Mouse (Mus musculus): ENCODE data around the gene Hs2st1. TPM values are rescaled to one million over a fixed set of nuclear protein-coding genes. Genes with fewer than 3 reads are reported as not detected.

The Hs2st1 gene
- polyA plus RNA-seq, 1 experiment, result 0.11 TPM

- Histone ChIP-seq H3K27me3 (ENCODE audit: control insufficient read depth) (no peaks in the 10 kb centered on the region), H3K4me3 (replicated peaks) (no peak overlapping the region), H3K4me1 (ENCODE audit: control insufficient read depth) (peaks cover 9% of the 10 kb centered on the region), H3K36me3 (ENCODE audit: control insufficient read depth) (no peaks in the 10 kb centered on the region), H3K9me3 (ENCODE audit: control insufficient read depth, low read length) (no peaks in the 10 kb centered on the region)
- no peak for TF ChIP-seq TAL1 (IDR thresholded peaks at IDR 0.05; ENCODE audit: low read length)
- no peak for TF ChIP-seq GATA1 (IDR thresholded peaks at IDR 0.05; ENCODE audit: low read length)
Observed at GRCm38 (mm10) chr3:144531023-144531422, 39.0 kb downstream of the Hs2st1 start.

DNA sequence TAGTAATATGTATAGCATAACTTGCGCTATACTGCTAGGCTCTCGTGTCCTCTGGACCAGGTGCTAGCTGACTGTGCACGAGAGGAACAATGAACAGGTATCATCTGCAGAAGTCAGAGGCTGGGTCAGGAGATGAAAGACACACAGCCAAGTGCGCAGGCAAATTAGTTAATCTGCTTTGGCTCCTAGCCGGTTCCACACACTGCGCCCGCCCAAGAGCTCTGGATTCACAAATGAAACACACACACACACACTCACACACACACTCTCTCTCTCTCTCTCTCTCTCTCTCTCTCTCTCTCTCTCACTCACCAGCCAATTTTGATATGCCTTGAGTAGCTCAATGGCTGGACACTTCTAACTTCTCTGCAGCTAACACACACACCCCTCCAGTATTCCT lies 42.1 kb downstream of the Hs2st1 start:
- Histone ChIP-seq H3K4me3 (replicated peaks) (no peak overlapping the region), H3K9me3 (ENCODE audit: control insufficient read depth, low read length) (no peaks in the 10 kb centered on the region), H3K4me1 (ENCODE audit: control insufficient read depth) (peaks cover 6% of the 10 kb centered on the region), H3K36me3 (ENCODE audit: control insufficient read depth) (no peaks in the 10 kb centered on the region), H3K27me3 (ENCODE audit: control insufficient read depth) (no peaks in the 10 kb centered on the region)
- TF ChIP-seq TAL1 (IDR thresholded peaks at IDR 0.05; ENCODE audit: low read length) (no peak), GATA1 (IDR thresholded peaks at IDR 0.05; ENCODE audit: low read length) (no peak)

GRCm38 (mm10) chr3:144519581-144520272 lies 50.3 kb downstream of the Hs2st1 start:
- Histone ChIP-seq H3K9me3 (ENCODE audit: control insufficient read depth, low read length) (no peaks in the 10 kb centered on the region), H3K27me3 (ENCODE audit: control insufficient read depth) (no peaks in the 10 kb centered on the region), H3K4me1 (ENCODE audit: control insufficient read depth) (peaks cover 4% of the 10 kb centered on the region), H3K4me3 (replicated peaks) (no peak overlapping the region), H3K36me3 (ENCODE audit: control insufficient read depth) (no peaks in the 10 kb centered on the region)
- no peak for TF ChIP-seq TAL1 (IDR thresholded peaks at IDR 0.05; ENCODE audit: low read length)
- TF ChIP-seq GATA1 (IDR thresholded peaks at IDR 0.05; ENCODE audit: low read length), result no peak

GRCm38 (mm10) chr3:144518917-144519316 lies 51.1 kb downstream of the Hs2st1 start:
- H3K36me3 ChIP-seq (ENCODE audit: control insufficient read depth), result no peaks in the 10 kb centered on the region
- no peaks in the 10 kb centered on the region for H3K27me3 ChIP-seq (ENCODE audit: control insufficient read depth)
- no peaks in the 10 kb centered on the region for H3K9me3 ChIP-seq (ENCODE audit: control insufficient read depth, low read length)
- peaks cover 4% of the 10 kb centered on the region for H3K4me1 ChIP-seq (ENCODE audit: control insufficient read depth)
- TF ChIP-seq GATA1 (IDR thresholded peaks at IDR 0.05; ENCODE audit: low read length) (no peak), TAL1 (IDR thresholded peaks at IDR 0.05; ENCODE audit: low read length) (no peak)
- no peak overlapping the region for H3K4me3 ChIP-seq (replicated peaks)

DNA sequence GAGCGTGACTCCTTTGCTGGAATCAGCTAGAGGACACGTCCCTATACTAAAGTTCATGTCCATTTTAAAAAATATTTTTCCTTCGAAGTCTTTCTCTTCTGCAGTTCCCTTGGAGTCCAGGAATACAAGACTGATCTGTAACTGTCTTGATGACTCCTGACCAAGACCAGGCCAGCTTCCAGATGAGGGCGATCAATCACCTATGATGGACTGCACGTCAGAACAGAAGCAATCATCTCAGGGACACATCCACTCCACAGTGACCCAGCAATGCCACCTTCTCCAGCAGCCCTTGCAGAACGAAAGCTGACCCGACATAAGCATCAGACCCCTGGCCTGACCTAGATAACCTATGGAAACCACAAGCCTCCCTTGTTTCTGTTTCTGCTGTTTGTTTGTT lies 54.7 kb downstream of the Hs2st1 start:
- H3K4me1 ChIP-seq (ENCODE audit: control insufficient read depth), result peaks cover 5% of the 10 kb centered on the region
- TF ChIP-seq TAL1 (IDR thresholded peaks at IDR 0.05; ENCODE audit: low read length) (no peak), GATA1 (IDR thresholded peaks at IDR 0.05; ENCODE audit: low read length) (no peak)
- H3K27me3 ChIP-seq (ENCODE audit: control insufficient read depth), result no peaks in the 10 kb centered on the region
- H3K36me3 ChIP-seq (ENCODE audit: control insufficient read depth), result no peaks in the 10 kb centered on the region
- no peak overlapping the region for H3K4me3 ChIP-seq (replicated peaks)
- H3K9me3 ChIP-seq (ENCODE audit: control insufficient read depth, low read length), result no peaks in the 10 kb centered on the region

DNA sequence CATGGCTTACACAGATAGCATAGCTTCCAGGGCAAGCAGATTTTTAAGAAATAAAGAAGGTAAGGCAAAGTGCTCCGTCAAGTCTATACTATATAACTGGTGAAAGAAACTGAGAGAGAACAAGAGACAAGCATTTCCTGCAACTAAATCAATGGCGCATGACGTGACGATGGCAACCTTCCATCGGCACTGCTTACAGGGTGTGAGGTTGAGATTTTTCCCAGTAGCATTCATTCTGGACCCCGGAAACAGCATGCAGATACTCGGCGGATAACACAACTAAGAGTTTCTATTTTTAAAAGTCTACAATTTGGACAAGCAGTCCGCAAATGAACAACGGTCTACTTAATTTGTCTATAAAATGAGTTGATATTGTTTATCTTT lies 55.9 kb downstream of the Hs2st1 start:
- H3K36me3 ChIP-seq (ENCODE audit: control insufficient read depth), result no peaks in the 10 kb centered on the region
- no peaks in the 10 kb centered on the region for H3K9me3 ChIP-seq (ENCODE audit: control insufficient read depth, low read length)
- H3K4me3 ChIP-seq (replicated peaks), result no peak overlapping the region
- no peaks in the 10 kb centered on the region for H3K27me3 ChIP-seq (ENCODE audit: control insufficient read depth)
- H3K4me1 ChIP-seq (ENCODE audit: control insufficient read depth), result peaks cover 7% of the 10 kb centered on the region
- TF ChIP-seq GATA1 (IDR thresholded peaks at IDR 0.05; ENCODE audit: low read length), result no peak
- no peak for TF ChIP-seq TAL1 (IDR thresholded peaks at IDR 0.05; ENCODE audit: low read length)

DNA sequence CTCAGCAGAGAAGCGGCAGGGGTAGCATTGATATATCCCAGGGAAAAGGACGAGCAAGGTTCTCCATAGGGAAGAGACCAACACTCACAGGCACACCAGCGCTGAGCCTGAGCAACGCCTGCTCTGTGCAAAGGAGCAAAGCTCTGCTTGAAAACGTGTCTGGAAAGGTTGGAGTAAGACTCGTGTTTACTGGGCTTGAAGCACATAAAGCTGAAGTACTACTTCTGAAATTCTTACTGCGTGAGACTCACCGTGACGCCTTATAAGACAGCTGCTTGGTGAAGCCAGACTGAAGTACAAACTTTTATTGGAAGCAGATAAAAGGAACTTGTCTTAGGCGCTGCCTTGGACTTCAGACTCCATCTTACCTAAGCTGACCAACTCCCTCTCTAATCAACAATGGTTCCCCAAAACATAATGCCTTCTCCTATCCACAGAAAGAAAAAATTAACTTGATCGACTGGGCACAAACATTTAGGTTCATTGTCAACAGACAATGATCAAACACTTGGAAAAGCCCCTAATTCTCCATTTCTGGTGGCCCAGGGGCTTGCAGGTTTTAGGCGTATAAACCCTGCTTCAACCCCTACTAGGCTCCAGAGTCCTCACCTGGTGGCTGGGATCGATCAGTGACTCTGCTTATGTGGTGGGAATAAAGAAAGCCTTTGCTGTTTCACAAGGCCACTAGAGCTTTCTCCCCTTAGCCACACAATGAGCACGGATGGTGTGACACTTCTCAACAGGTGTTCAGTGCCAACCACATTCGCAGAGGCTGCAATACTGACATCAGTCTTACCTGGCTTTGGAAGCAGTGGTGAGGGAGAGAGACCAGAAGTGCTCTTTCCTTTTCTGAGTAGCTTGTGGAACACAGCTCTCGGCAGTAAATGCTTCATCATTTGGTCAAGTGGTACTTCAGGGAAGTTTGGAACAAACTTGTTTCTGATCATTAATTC lies 56.5 kb downstream of the Hs2st1 start:
- Histone ChIP-seq H3K4me1 (ENCODE audit: control insufficient read depth) (peaks cover 7% of the 10 kb centered on the region), H3K36me3 (ENCODE audit: control insufficient read depth) (no peaks in the 10 kb centered on the region), H3K27me3 (ENCODE audit: control insufficient read depth) (no peaks in the 10 kb centered on the region), H3K4me3 (replicated peaks) (no peak overlapping the region), H3K9me3 (ENCODE audit: control insufficient read depth, low read length) (no peaks in the 10 kb centered on the region)
- TF ChIP-seq TAL1 (IDR thresholded peaks at IDR 0.05; ENCODE audit: low read length) (no peak), GATA1 (IDR thresholded peaks at IDR 0.05; ENCODE audit: low read length) (no peak)

DNA sequence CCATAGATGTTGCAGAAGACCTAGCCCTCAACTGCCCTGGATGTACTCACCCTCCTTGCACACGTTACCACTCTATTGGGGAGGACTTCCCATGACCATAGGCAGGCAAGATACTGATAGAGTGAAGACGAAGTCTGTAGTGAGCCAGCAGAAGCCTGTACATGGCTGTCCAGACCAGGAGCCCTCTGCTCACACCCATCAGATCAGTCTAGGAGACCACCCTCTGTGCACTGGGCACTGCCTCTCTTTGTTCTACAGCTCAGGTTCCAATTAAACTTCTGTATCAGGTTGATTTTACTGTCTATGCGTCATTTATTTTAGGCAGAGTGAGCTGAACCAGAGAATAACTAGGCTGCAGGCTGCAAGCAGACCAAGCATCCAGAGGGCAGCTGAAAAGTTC lies 59.3 kb downstream of the Hs2st1 start:
- no peaks in the 10 kb centered on the region for H3K27me3 ChIP-seq (ENCODE audit: control insufficient read depth)
- H3K9me3 ChIP-seq (ENCODE audit: control insufficient read depth, low read length), result no peaks in the 10 kb centered on the region
- no peak overlapping the region for H3K4me3 ChIP-seq (replicated peaks)
- H3K4me1 ChIP-seq (ENCODE audit: control insufficient read depth), result peaks cover 14% of the 10 kb centered on the region
- no peaks in the 10 kb centered on the region for H3K36me3 ChIP-seq (ENCODE audit: control insufficient read depth)
- TF ChIP-seq GATA1 (IDR thresholded peaks at IDR 0.05; ENCODE audit: low read length) (no peak), TAL1 (IDR thresholded peaks at IDR 0.05; ENCODE audit: low read length) (no peak)

- peaks cover 16% of the 10 kb centered on the region for H3K4me1 ChIP-seq (ENCODE audit: control insufficient read depth)
- TF ChIP-seq GATA1 (IDR thresholded peaks at IDR 0.05; ENCODE audit: low read length), result no peak
- TF ChIP-seq TAL1 (IDR thresholded peaks at IDR 0.05; ENCODE audit: low read length), result no peak
- no peaks in the 10 kb centered on the region for H3K27me3 ChIP-seq (ENCODE audit: control insufficient read depth)
- H3K36me3 ChIP-seq (ENCODE audit: control insufficient read depth), result no peaks in the 10 kb centered on the region
- no peaks in the 10 kb centered on the region for H3K9me3 ChIP-seq (ENCODE audit: control insufficient read depth, low read length)
- no peak overlapping the region for H3K4me3 ChIP-seq (replicated peaks)
Observed at GRCm38 (mm10) chr3:144508342-144508741, 61.6 kb downstream of the Hs2st1 start.

All from erythroblast, embryonic 14.5 days (primary cell).